Mouse (Mus musculus) ES-E14 (cell line): Measurements from ENCODE around the gene Atp2c2.

Source experiments
- CHD2 ChIP-seq: IDR thresholded peaks from 2 replicates; pipeline ENCODE4 v1.6.1; 2014; ENCODE audit warnings: mild to moderate bottlenecking, low read depth, low read length, inconsistent platforms
- MAFK ChIP-seq: IDR thresholded peaks from 2 replicates; pipeline ENCODE4 v1.6.1; 2014; ENCODE audit warnings: mild to moderate bottlenecking, low read depth, low read length, inconsistent platforms; ENCODE audit not compliant: insufficient read depth
- ZNF384 ChIP-seq: IDR thresholded peaks from 2 replicates; pipeline ENCODE4 v1.6.1; 2012; ENCODE audit warnings: low read depth, low read length, inconsistent platforms

DNA sequence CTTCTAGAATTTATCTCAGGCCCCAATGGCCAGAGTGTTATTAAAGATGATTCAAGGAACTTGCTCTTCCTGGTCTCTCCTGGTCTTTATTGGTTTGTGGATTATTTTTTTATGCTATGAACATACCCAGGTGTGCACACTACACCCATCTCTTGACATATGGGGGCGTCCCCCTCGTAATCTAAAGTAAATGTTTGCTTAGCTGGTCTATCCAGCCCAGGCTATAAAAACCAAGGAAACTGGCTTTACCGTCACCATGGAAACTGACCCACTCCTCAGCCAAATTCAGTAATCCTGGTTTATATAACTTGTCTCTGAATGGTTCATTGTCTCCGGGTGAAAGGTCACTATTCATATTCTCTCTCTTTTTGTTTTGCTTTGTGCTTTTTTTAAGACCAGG lies 40.8 kb downstream of the Atp2c2 start:
- TF ChIP-seq CHD2 (no peak), MAFK (no peak), ZNF384 (no peak)
